Mouse (Mus musculus): ENCODE measurements at regions not wholly inside any gene's neighbourhood (a gene's known extent, or its start where the extent isn't known, plus 50 kb on each side); places are given as distances from the start of the nearest gene placed in this dataset.

DNA sequence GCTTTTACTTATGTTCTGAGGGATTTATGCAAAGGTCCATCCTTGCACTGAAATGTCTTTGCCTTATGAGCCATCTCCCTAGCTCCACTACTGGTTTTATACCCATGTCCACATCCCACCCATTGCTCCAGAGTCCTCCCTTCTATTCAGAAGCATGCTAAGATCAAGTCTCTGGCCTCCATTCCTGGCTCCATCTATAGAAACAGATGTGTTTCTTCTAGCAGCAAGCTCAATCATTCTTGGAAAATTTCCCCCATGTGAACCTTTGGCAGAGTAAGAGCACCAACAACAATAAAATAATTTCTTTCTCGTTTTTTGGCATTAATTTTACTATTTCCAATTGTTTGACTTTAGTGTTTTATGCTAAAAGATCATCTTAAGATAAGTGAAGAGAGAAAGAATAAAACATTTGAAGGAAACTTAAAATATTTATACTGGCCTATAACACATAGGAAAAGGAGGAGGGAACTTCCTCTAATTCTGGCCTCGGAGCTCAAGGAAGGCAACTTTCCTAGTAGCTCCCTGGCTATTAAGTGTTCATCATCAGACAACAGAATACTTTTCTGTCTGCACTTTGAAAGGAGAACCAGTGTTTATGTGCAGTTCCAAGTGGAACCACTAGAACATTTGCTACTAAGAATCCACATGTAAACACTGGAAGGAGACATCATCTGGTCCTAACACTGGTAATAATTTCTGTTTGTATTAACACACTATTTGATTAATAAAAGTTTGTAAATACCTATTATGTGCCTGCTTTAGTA is 171.8 kb downstream of the Fbxo8 start:
- TF ChIP-seq CTCF (IDR thresholded peaks at IDR 0.05; ENCODE audit: low read depth) (no peak), EP300 (IDR thresholded peaks at IDR 0.05; ENCODE audit: low read depth) (no peak)
